Mouse (Mus musculus): ENCODE measurements around the gene Olfr224. TPM values are rescaled to one million over a fixed set of nuclear protein-coding genes. Genes with fewer than 3 reads are reported as not detected.

Olfr224 gene
- polyA plus RNA-seq, 1 experiment from 2014 or later, result not detected

Other genes with a start within 250 kb of the Olfr224 start
- 50.1 and 50.4 TPM in 2 replicates for gene Zfp672, start 240.2 kb downstream of the Olfr224 start, polyA plus RNA-seq (2016; fragmentation: Nextera tagmentation; extraction: Ambion mirVana)
- 19.8 and 19.9 TPM in 2 replicates for gene Sh3bp5l, start 239.8 kb downstream of the Olfr224 start, polyA plus RNA-seq (2016; fragmentation: Nextera tagmentation; extraction: Ambion mirVana)
- gene Lypd8, start 191.5 kb downstream of the Olfr224 start, polyA plus RNA-seq (2016; fragmentation: Nextera tagmentation; extraction: Ambion mirVana), result 0.19 TPM in 1 of 2 replicates, not detected in the other
- not detected in 2 replicates for gene 1810065E05Rik, start 149.4 kb downstream of the Olfr224 start, polyA plus RNA-seq (2016; fragmentation: Nextera tagmentation; extraction: Ambion mirVana)
- not detected in 2 replicates for gene Gm12253, start 138.0 kb downstream of the Olfr224 start, polyA plus RNA-seq (2016; fragmentation: Nextera tagmentation; extraction: Ambion mirVana)
- gene Lypd9, start 117.6 kb downstream of the Olfr224 start, polyA plus RNA-seq (2016; fragmentation: Nextera tagmentation; extraction: Ambion mirVana), result not detected in 2 replicates
- gene Olfr30, start 108.3 kb downstream of the Olfr224 start, polyA plus RNA-seq (2016; fragmentation: Nextera tagmentation; extraction: Ambion mirVana), result not detected in 2 replicates
- not detected in 2 replicates for gene Olfr332, start 78.0 kb downstream of the Olfr224 start, polyA plus RNA-seq (2016; fragmentation: Nextera tagmentation; extraction: Ambion mirVana)
- gene Olfr331, start 68.0 kb downstream of the Olfr224 start, polyA plus RNA-seq (2016; fragmentation: Nextera tagmentation; extraction: Ambion mirVana), result not detected in 2 replicates
- not detected in 2 replicates for gene Olfr330, start 35.7 kb downstream of the Olfr224 start, polyA plus RNA-seq (2016; fragmentation: Nextera tagmentation; extraction: Ambion mirVana)
- not detected in 2 replicates for gene Olfr329-ps, start 24.1 kb downstream of the Olfr224 start, polyA plus RNA-seq (2016; fragmentation: Nextera tagmentation; extraction: Ambion mirVana)
- gene Olfr328, start 14.9 kb downstream of the Olfr224 start, polyA plus RNA-seq (2016; fragmentation: Nextera tagmentation; extraction: Ambion mirVana), result not detected in 2 replicates
- gene Olfr325, start 7.2 kb upstream of the Olfr224 start, polyA plus RNA-seq (2016; fragmentation: Nextera tagmentation; extraction: Ambion mirVana), result not detected in 2 replicates
- gene Olfr324, start 24.6 kb upstream of the Olfr224 start, polyA plus RNA-seq (2016; fragmentation: Nextera tagmentation; extraction: Ambion mirVana), result not detected in 2 replicates
- gene 2210407C18Rik, start 45.5 kb upstream of the Olfr224 start, polyA plus RNA-seq (2016; fragmentation: Nextera tagmentation; extraction: Ambion mirVana), result not detected in 2 replicates
- gene Olfr323, start 59.9 kb upstream of the Olfr224 start, polyA plus RNA-seq (2016; fragmentation: Nextera tagmentation; extraction: Ambion mirVana), result not detected in 2 replicates
- gene Trim58, start 69.9 kb upstream of the Olfr224 start, polyA plus RNA-seq (2016; fragmentation: Nextera tagmentation; extraction: Ambion mirVana), result 9.2 and 10.1 TPM in 2 replicates
- not detected in 2 replicates for gene Olfr322, start 88.2 kb upstream of the Olfr224 start, polyA plus RNA-seq (2016; fragmentation: Nextera tagmentation; extraction: Ambion mirVana)
- gene Olfr320, start 110.5 kb upstream of the Olfr224 start, polyA plus RNA-seq (2016; fragmentation: Nextera tagmentation; extraction: Ambion mirVana), result not detected in 2 replicates
- not detected in 2 replicates for gene Olfr319, start 128.6 kb upstream of the Olfr224 start, polyA plus RNA-seq (2016; fragmentation: Nextera tagmentation; extraction: Ambion mirVana)
- not detected in 2 replicates for gene Olfr318, start 153.5 kb upstream of the Olfr224 start, polyA plus RNA-seq (2016; fragmentation: Nextera tagmentation; extraction: Ambion mirVana)
- gene Olfr317, start 168.7 kb upstream of the Olfr224 start, polyA plus RNA-seq (2016; fragmentation: Nextera tagmentation; extraction: Ambion mirVana), result not detected in 2 replicates
- gene Olfr316, start 182.2 kb upstream of the Olfr224 start, polyA plus RNA-seq (2016; fragmentation: Nextera tagmentation; extraction: Ambion mirVana), result not detected in 2 replicates
- gene Olfr315, start 202.6 kb upstream of the Olfr224 start, polyA plus RNA-seq (2016; fragmentation: Nextera tagmentation; extraction: Ambion mirVana), result not detected in 2 replicates
- gene Olfr314, start 212.4 kb upstream of the Olfr224 start, polyA plus RNA-seq (2016; fragmentation: Nextera tagmentation; extraction: Ambion mirVana), result not detected in 2 replicates
- gene Fam183b, start 231.4 kb upstream of the Olfr224 start, polyA plus RNA-seq (2016; fragmentation: Nextera tagmentation; extraction: Ambion mirVana), result 0.31 TPM in 1 of 2 replicates, not detected in the other
- not detected in 2 replicates for gene Olfr313, start 244.4 kb upstream of the Olfr224 start, polyA plus RNA-seq (2016; fragmentation: Nextera tagmentation; extraction: Ambion mirVana)

All from liver, embryonic 12.5 days (tissue).